Mouse (Mus musculus): ENCODE data around the gene Acads.

- TF ChIP-seq CTCF (IDR thresholded peaks at IDR 0.05; ENCODE audit: extremely low read depth, insufficient read depth, low read length) (no peak), POLR2A (IDR thresholded peaks at IDR 0.05; ENCODE audit: extremely low read depth, insufficient read depth, low read length) (no peak)
Observed at GRCm38 (mm10) chr5:115085675-115086074, 33.5 kb downstream of the Acads start.
